Mouse (Mus musculus) CD4-positive helper T cell, adult 2 months (primary cell): ENCODE results near the gene Syngr2.
A peak's percentile ranks its signal among the peaks of the same experiment; 100 is the strongest.
"Not testable (repeated sequence)": the region's sequence is repeated elsewhere in the genome, so short reads cannot be mapped to it uniquely, and the experiment has no call there.

ENCODE experiments used
- DNase-seq: peaks from one replicate; pipeline ENCODE4 v3.0.0-alpha.2; 2012; ENCODE audit warnings: low read depth, missing footprints, low spot score

Gene Syngr2

DNA sequence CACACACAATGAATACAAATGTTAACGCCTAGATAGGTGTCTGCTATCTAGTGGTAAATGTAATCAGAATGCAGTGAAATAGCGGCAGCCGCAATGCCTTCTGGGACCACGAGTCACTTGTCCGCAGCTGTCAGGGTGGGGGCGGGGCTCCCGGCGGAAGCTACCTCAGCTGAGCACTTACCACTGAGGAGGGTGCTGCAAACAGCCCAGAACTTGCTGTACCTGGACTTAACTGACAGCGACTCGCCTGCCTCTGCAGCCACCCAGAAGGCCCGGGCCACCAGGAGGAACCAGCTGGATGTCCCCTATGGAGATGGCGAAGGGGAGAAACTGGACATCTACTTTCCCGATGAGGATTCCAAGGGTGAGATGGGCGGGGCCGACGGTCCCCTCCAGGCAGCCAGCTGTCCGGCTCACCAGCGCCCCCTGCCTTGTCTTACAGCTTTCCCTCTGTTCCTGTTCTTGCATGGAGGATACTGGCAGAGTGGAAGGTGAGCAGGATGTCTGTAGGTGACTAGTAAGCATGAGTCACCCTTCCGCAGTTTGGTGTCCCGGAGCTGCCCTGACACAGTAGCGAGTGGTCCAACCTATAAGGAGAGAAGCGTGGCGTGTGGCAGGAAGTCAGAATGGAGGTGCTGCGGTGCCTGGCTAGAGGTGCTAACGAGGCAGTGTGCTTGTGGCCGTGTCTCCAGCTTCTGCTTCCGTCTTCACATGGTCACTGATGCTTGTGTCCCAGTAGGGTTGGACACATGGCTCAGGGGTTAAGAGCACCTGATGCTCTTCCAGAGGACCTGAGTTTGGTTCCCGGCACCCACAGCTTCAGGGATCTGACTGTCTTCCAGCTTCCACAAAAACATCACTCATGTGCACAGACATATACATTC is 22.9 kb downstream of the Syngr2 start:
- DNase-seq: peak; percentile 96

DNA sequence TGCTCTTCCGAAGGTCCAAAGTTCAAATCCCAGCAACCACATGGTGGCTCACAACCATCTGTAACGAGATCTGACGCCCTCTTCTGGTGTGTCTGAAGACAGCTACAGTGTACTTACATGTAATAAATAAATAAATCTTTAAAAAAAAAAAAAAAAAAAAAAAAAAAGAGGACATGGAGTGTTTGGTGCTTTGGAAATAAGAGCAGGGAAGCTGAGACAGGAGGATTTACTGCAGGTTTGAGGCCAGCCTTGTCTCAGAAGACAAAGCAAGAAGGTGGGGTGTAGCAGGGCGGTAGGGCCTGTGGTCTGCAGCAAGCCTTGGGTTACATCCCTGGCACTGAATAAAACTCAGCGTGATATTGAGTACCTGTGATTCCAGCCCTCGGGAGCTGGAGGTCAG is 24.0 kb downstream of the Syngr2 start:
- not testable (repeated sequence) for DNase-seq

DNA sequence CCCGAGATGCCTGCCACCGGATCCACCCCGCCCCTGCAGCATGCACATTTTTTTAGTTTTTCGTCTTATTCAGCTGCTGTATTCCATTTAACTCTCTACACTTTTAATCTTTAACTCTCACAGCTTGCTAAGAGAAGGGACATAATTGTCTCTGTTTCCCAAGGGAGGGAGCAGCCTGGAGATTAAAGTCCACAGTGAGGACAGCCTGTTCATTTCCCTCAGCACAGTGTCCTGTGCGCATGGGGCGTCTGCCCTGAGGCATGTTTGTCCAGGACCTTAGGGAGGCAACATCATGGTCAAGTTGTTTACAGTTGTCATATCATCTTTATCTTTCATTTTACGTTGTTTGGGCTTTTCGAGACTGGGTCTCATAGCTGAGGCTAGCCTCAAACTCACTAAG is 24.6 kb downstream of the Syngr2 start:
- DNase-seq: no peak

DNA sequence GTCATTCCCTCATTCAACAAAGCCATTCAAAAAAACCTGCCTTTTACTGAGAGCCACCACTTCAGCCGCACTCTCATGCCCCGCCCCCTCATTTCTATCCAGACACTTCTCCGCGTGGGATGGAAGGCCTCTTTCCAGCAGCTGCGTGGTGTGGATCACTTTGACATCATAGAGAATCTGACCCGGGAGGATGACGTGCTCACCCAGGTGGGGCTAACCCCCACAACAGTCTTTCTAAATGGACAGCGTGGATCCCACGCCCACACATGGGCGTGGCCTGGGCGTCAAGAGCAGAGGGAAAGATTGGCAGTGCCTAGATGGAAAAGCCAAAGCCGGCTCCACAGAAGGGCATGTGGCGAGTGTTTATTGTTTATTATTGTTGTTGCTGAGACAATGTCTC is 26.8 kb downstream of the Syngr2 start:
- DNase-seq: peak; percentile 27

DNA sequence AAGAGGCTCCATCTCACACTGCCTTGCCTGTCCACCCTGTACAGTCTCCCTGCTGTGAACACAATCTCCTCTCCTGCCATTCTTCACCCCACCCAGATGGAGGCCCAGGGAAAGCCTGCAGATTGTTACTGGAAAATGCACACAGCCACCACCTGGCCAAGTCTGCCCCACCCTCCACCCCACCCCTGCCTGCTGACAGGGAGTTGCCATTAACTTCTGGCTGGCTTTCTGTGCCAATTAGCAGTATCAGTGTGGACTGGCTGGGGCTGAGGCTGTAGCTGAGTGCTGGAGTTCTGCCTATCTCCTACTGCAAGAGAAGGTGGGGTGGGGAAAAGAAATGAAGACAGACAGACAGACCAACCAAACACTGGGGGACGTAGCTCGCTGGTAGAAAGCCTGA is 29.1 kb downstream of the Syngr2 start:
- DNase-seq: no peak

DNA sequence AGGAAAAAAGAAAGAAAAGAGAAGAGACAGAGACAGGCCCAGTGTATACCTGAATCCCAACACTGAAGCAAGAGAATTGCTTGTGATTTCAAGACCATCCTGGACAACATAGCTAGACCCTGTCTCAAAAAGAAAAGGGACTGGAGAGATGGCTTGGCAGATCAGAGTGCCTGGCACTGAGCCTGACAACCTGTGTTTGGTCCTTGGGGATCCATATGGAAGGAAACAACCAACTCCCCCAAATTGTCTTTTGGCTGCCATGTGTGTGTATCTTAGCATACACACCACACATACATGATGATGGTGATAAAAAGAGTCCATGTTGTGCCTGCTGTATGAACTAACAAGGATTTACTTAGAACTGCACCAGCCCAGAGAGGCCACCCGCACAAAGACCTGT is 29.6 kb downstream of the Syngr2 start:
- DNase-seq: no peak

DNA sequence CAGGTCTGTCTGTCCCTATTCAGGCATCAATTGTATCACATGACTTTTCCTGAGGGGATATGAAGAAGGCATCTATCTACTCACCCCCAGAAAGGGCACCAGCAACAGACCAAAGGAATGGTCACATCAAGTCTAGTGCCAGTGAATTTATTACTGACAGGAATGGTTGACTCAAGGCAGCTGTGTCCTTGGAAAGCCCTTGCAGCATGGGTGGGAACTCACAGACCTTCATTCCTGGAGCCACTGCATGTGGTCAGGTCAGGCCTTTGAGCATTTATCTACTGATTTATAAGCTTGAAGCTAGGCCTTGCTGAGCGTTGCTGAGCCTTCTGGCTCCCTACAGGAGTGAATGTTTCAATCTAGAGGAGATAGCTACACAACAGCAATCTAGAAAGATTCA is 31.4 kb downstream of the Syngr2 start:
- DNase-seq: no peak

DNA sequence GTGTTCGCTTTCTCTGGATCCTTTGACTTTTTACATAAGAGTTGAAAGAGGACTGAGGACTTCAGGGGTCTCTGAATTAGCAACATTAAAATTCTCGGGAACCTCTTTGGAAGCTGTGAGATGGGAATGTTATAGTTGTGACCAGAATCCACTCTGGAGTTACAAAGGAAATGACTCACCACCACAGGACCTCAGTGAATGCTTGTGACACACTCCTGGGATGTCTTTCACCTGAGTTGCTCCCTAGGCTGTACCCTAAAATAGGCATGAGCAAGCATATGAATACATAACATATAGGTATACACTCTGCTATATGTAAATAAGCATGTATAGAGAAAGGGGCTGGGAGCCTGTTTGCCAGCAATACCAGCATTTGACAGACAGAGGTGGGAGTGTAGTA is 34.0 kb downstream of the Syngr2 start:
- DNase-seq: no peak

DNA sequence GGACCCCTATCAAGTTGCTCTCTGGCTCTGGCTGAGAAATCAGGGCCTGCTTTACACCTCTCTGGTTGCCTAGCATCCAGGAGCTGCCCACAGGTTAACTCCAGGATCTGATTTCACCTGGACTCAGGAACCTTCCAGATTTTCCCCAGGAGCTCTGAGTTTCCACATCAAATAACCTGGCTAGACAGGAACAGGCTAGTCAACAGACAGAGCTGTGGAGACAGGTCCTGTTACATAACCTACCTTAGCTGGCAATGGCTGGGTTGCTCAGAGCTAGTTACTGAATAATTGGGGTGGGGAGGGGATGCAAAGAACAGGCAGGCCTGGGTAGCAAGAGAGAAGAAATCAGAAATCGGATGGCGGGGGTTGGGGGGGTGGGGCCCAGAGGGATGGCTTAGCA is 35.5 kb downstream of the Syngr2 start:
- no peak for DNase-seq

DNA sequence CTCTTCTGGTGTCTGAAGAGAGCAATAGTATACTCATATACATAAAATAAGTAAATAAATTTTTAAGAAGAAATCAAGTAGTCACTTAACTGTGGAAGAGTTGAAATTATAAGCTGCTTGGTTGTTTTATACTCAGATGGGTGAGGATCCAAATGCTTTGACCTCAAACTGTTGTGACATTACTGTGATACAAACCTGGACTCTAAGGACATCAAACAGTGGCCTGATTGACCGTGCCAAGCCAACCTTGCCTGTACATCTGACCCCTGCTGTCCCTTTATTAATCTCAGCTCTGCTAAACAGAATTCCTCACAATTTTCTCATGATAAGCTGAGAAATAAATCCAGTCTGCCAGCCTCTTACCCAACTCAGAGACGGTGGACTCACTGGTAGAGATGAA is 36.2 kb downstream of the Syngr2 start:
- DNase-seq: no peak

DNA sequence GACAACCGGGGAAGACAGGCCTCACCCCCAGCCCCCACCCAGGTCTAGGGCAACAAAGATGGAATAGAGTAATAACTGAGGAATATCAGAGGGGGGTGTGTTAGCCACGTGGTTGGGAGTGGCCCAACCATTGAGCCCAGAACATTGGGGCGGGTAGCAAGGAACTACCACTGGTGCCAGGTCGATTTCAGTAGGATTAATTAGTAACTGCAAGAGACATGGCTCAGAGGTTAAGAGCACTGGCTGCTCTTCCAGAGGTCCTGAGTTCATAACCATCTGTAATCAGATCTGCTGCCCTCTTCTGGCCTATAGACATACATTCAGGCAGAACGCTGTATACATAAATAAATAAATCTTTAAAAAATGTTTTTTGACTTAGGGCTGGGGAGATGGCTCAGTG is 37.2 kb downstream of the Syngr2 start:
- peak; percentile 38 for DNase-seq

DNA sequence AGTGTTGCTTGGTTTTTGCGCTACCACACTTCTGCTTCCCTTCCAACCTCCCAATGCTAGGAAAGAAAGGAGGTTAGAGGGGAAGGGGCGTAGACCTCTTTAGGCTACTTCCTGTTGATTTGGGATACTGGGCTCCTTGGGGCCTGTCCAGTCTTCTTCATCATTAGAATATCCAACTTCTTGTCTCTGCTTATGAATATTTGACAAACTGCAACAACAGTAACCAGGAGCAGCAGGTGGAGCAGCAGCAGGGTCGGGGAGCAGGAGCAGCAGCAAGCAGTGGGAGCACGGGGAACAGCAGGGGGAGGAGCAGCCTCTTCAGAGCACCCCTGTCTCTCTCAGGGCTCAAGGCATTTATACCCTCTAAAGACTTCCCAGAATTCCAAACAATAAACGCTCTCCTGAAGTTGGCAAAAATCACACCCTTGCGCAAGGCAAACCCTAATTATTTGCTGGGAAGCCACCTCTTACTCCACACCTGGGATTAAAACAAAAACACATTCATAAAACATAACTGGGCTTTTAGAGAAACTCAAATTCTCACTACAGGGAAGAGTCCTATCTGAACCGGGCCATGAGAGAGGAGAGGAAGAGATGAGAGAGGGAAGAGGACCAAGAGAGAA is 38.2 kb downstream of the Syngr2 start:
- no peak for DNase-seq

DNA sequence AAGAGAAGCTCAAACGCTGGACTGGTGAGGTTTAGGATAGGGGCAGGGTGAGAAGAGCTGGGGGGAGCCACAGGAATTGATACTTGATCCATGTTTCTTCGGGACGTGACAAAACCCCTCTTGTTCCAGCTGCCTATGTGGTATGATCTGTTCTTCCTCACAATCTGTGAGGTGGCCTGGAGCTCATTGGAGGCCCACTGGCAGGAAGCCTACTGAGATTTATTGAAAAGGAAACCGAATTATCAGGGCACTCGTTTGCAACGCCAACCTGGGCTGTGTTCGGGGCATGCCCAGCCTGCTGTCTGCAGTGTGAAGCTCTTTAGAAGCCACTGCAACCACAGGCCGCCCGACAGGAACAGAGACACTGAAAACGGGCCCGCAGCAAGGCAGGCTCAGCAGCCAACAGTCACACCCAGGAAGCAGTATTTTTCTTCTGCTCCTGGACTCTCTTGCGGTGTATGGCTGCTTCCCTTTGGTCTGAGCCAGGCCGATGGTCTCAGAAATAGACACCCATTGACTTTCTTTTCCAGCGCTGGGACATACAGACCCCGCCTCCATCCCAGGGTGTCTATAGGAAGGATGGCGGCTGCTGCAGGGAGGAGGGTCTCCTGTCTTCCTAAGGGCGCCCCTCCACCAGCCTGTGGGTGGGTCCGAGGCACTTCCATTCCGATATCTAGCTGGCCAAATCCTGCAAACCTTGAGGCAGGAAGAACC is 39.0 kb downstream of the Syngr2 start:
- peak; percentile 84 for DNase-seq

DNA sequence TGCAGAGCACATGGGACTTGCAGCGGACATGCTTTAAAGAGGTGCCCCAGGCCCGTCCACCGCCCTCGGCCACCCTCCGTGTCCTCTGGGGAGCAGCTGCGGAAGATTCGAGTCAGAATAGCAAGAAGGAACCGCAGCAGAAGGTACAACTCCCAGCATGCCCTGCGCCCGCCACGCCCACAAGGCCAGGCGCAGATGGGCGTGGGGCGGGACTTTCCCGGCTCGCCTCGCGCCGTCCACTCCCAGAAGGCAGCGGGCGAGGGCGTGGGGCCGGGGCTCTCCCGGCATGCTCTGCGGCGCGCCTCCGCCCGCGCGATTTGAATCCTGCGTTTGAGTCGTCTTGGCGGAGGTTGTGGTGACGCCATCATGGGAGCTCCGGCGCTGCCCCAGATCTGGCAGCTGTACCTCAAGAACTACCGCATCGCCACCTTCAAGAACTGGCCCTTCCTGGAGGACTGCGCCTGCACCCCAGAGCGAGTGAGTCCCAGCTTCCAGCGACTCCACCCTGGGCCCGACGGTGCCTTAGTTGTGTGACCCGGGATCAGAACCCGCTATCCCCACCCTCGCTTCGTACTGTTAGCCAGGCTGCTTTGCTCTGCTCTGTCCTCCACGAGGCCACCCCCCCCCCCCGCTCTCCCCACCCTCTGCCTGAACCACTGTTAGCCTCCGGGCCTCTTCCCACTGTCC is 39.7 kb downstream of the Syngr2 start, which contains the start of gene Birc5:
Birc5 (plus strand) TSS at position 267 of the 687 bp plus-strand sequence.
- peak; percentile 99 for DNase-seq

DNA sequence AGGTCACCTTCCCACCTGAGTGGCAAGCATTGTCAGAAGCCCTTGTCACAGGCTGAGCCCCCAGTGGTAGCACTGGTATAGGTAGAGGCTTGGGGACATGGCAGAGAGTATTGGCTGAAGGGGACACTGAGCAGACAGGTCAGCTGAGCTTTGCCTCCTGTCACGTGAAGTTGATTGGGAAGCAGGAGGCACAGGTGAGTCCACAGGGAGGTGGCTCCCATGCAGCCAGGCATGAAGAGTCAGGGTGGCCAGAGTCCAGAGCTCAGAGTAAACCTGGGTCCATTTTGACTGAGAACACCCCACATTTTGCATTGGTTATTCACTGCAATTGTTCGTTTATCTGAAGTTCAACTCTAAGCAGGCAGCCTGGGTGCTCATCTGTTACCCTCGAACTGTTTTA is 43.4 kb downstream of the Syngr2 start:
- no peak for DNase-seq

DNA sequence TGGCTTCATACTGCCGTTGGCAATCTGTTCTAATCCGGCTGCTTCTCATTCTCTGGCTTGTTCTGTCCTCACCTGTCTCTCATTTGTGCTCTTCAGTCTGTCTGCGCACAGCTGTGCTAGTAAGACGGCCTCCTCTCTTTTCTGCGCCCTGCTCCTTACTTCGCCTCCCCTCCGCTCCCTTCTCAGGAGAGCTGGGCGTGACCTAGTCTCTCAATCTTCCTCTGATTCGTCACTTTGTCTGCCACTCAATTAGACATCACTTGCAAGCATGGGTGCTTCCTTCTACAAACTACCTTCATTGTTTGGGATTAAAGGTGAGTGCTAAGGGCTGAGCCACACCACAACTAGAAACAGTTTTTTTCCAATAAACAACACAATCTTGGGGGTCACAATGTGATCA is 44.8 kb downstream of the Syngr2 start:
- DNase-seq: no peak

DNA sequence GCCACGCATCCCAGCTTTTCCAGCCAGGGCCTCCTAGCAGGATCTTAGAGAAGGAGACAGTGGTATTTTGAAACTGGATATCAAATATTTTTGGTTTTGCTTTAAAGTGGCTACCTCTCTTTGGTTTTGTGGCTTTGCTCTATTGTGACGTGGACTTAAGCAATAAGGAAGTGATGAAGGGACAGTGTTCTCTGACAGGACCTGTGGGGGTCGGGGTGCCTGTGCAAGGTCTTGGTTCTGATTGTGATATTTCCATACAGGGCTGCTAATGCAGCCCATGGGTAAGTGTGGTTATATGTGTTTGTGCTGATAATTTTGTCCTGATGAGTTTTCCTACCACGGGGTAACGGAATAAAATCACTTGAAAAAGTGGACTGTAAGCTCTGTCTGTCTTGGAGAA is 45.9 kb downstream of the Syngr2 start:
- no peak for DNase-seq

DNA sequence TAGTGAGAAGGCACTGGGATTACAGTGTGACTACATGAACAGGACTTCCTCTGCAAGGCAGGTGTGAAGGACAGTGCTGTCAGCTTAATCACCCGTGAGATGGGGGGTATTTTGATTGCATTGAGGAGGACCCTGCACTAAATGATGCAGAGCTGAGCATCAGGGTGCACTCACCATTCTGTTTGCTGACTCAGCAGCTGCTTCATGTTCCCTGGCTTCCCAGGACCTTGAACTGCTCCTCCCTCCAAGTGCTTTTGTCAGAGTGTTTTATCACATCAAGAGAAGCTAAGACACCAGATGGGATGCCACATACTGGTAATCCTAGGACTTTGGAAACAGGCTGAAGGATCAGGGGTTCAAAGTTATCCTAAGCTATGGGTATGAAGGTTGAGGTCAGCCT is 46.5 kb downstream of the Syngr2 start:
- DNase-seq: no peak

DNA sequence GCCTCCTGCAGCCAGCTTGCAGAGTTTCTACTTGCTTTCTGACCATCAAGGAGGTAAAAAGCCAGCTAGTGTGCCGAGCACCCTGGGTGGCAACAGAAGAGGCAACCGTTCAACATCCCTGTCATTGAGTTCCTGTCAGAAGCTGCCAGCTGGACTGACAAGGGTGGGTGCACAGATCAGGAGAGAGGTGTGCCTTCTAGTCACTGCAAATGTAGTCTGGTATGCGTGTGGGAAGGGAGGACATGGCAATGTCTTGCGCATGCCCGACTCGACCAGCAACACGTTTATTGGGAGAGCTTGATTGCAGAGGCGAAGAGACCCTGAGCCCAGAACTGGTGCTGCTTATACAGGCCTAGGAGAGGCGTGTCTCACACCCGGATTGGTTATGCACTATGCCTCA is 48.0 kb downstream of the Syngr2 start:
- no peak for DNase-seq

DNA sequence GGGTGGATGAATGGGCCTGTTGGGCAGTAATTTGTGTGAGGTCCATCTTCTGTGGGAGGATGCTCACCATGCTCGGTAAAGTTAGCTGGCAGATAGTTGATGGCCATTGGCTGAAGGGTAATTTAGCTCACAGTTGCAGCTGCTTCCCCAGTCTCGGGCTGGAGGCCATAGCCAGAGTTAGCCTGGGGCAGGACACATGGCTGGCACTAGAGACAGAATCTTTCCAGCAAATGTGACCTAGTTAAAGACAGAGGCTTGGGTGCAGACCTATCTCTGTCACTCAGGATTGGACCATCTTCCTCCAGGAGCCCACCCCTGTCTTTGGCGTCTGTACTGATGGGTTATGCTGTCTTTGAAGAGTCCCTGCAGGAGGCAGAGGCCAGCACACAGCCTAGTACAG is 48.9 kb downstream of the Syngr2 start:
- DNase-seq: no peak

DNA sequence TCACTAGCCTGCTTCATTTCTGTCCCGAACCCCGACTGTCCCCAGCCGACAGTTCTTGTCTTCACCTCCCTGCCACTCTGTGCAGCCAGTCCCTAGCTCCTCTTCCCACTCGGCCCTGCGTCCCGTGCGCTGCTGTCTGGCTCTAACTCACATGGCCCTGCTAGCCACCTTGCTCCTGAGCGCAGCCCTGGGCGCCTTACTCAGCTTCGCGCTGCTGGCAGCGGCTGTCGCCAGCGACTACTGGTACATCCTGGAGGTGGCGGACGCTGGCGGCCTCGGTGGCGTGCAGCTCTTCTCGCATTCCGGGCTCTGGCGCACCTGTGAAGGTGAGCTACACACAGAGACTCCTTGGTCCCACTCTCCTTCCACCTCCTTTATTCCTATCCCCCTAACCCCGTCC is 51.1 kb downstream of the Syngr2 start, which contains the start of gene Tmem235:
Tmem235 (plus strand) TSS at position 152 of the 400 bp plus-strand sequence.
- no peak for DNase-seq
